Mouse (Mus musculus) embryonic facial prominence, embryonic 10.5 days (tissue): ENCODE results near the gene Phf10. TPM values are rescaled to one million over a fixed set of nuclear protein-coding genes. Genes with fewer than 3 reads are reported as not detected.

Experiments used
- DNase-seq: peaks from one replicate; pipeline ENCODE4 v3.0.0-alpha.2; 2017; ENCODE audit warnings: low spot score
- H3K27ac ChIP-seq: fragments of 300-500 bp; sonication (generic); replicated peaks from 2 replicates; pipeline ENCODE4 v1.5.1; 2016; ENCODE audit warnings: mild to moderate bottlenecking
- H3K27me3 ChIP-seq: fragments of 300-500 bp; sonication (generic); replicated peaks from 2 replicates; pipeline ENCODE4 v1.6.1; 2016; ENCODE audit warnings: low read depth, mild to moderate bottlenecking; ENCODE audit not compliant: poor library complexity, severe bottlenecking
- H3K36me3 ChIP-seq: fragments of 300-500 bp; sonication (generic); replicated peaks from 2 replicates; pipeline ENCODE4 v1.6.1; 2016; ENCODE audit warnings: mild to moderate bottlenecking, moderate library complexity
- H3K4me1 ChIP-seq: fragments of 300-500 bp; sonication (generic); 2 replicates; pipeline ENCODE4 v1.6.1; 2016
- H3K4me3 ChIP-seq: fragments of 300-500 bp; sonication (generic); 2 replicates; pipeline ENCODE4 v1.5.1; 2016; ENCODE audit warnings: mild to moderate bottlenecking, moderate library complexity
- H3K9me3 ChIP-seq: fragments of 300-500 bp; sonication (generic); 2 replicates; pipeline ENCODE4 v1.6.1; 2016; ENCODE audit warnings: mild to moderate bottlenecking
- WGBS: fragments of 180-500 bp; shearing (Covaris S2); methylation state at CpG from one replicate; pipeline ENCODE4 v1.1.7; 2016; 5-methylcytosine and 5-hydroxymethylcytosine counted together
- polyA plus RNA-seq: library from polyadenylated mRNA; unstranded; fragments of >200 nt; fragmentation: Nextera tagmentation; extraction: Ambion mirVana; gene quantifications from 2 replicates; pipeline ENCODE4 v1.2.1, GENCODE M21; 2016

Gene Phf10
- polyA plus RNA-seq, 1 experiment from 2014 or later: 33.8 TPM

- no peak for DNase-seq
- H3K9me3 ChIP-seq: no peaks in the 10 kb centered on the region
- no peak overlapping the region for H3K4me3 ChIP-seq
- H3K4me1 ChIP-seq: no peaks in the 10 kb centered on the region
- 89% methylated on average over 5 of the region's 5 CpGs for WGBS
- no peaks in the 10 kb centered on the region for H3K36me3 ChIP-seq
- no peak overlapping the region for H3K27ac ChIP-seq
- H3K27me3 ChIP-seq: no peaks in the 10 kb centered on the region
These were observed 29.6 kb downstream of the Phf10 start for GRCm38 (mm10) chr17:14931469-14931868.

GRCm38 (mm10) chr17:14930697-14931096, 30.4 kb downstream of the Phf10 start:
- no peak overlapping the region for H3K4me3 ChIP-seq
- WGBS: 83% methylated on average over 7 of the region's 7 CpGs
- DNase-seq: no peak

GRCm38 (mm10) chr17:14928631-14929030, 32.4 kb downstream of the Phf10 start:
- no peaks in the 10 kb centered on the region for H3K36me3 ChIP-seq
- DNase-seq: no peak
- no peak overlapping the region for H3K4me3 ChIP-seq
- WGBS: 74% methylated on average over 5 of the region's 5 CpGs
- H3K27me3 ChIP-seq: no peaks in the 10 kb centered on the region
- H3K9me3 ChIP-seq: no peaks in the 10 kb centered on the region
- no peaks in the 10 kb centered on the region for H3K4me1 ChIP-seq
- H3K27ac ChIP-seq: no peak overlapping the region

More at GRCm38 (mm10) chr17:14930697-14931096, 30.4 kb downstream of the Phf10 start:
- Histone ChIP-seq H3K27me3 (no peaks in the 10 kb centered on the region), H3K9me3 (no peaks in the 10 kb centered on the region), H3K4me1 (no peaks in the 10 kb centered on the region), H3K27ac (no peak overlapping the region), H3K36me3 (no peaks in the 10 kb centered on the region)

GRCm38 (mm10) chr17:14927644-14928218, 33.3 kb downstream of the Phf10 start:
- H3K27ac ChIP-seq: no peak overlapping the region
- 84% methylated on average over 8 of the region's 8 CpGs for WGBS

GRCm38 (mm10) chr17:14921582-14921981, 39.5 kb downstream of the Phf10 start:
- Histone ChIP-seq H3K9me3 (no peaks in the 10 kb centered on the region), H3K4me1 (no peaks in the 10 kb centered on the region), H3K27ac (no peak overlapping the region), H3K36me3 (no peaks in the 10 kb centered on the region), H3K27me3 (no peaks in the 10 kb centered on the region), H3K4me3 (no peak overlapping the region)
- WGBS: 53% methylated on average over 6 of the region's 6 CpGs
- DNase-seq: no peak

More at GRCm38 (mm10) chr17:14927644-14928218, 33.3 kb downstream of the Phf10 start:
- Histone ChIP-seq H3K4me3 (no peak overlapping the region), H3K27me3 (no peaks in the 10 kb centered on the region), H3K36me3 (no peaks in the 10 kb centered on the region), H3K9me3 (no peaks in the 10 kb centered on the region), H3K4me1 (no peaks in the 10 kb centered on the region)
- DNase-seq: no peak

- Histone ChIP-seq H3K27ac (no peak overlapping the region), H3K9me3 (no peaks in the 10 kb centered on the region), H3K27me3 (no peaks in the 10 kb centered on the region), H3K36me3 (no peaks in the 10 kb centered on the region), H3K4me1 (no peaks in the 10 kb centered on the region), H3K4me3 (no peak overlapping the region)
- DNase-seq: no peak
- 91% methylated on average over 8 of the region's 8 CpGs for WGBS
These were observed 43.2 kb downstream of the Phf10 start for GRCm38 (mm10) chr17:14917866-14918265.

- no peaks in the 10 kb centered on the region for H3K9me3 ChIP-seq
- H3K27ac ChIP-seq: no peak overlapping the region
- H3K4me1 ChIP-seq: no peaks in the 10 kb centered on the region
- DNase-seq: no peak
- no peaks in the 10 kb centered on the region for H3K36me3 ChIP-seq
- 89% methylated on average over 4 of the region's 4 CpGs for WGBS
- H3K27me3 ChIP-seq: no peaks in the 10 kb centered on the region
- no peak overlapping the region for H3K4me3 ChIP-seq
These were observed 46.7 kb downstream of the Phf10 start for GRCm38 (mm10) chr17:14914401-14914800.

- H3K4me1 ChIP-seq: no peaks in the 10 kb centered on the region
- H3K27me3 ChIP-seq: no peaks in the 10 kb centered on the region
- H3K36me3 ChIP-seq: no peaks in the 10 kb centered on the region
- 85% methylated on average over 8 of the region's 8 CpGs for WGBS
- H3K9me3 ChIP-seq: no peaks in the 10 kb centered on the region
- H3K27ac ChIP-seq: no peak overlapping the region
- no peak for DNase-seq
- H3K4me3 ChIP-seq: no peak overlapping the region
These were observed 48.1 kb downstream of the Phf10 start for GRCm38 (mm10) chr17:14912981-14913380.

GRCm38 (mm10) chr17:14912420-14912819, 48.7 kb downstream of the Phf10 start:
- no peak for DNase-seq
- Histone ChIP-seq H3K36me3 (no peaks in the 10 kb centered on the region), H3K27ac (no peak overlapping the region), H3K4me1 (no peaks in the 10 kb centered on the region), H3K4me3 (no peak overlapping the region), H3K9me3 (no peaks in the 10 kb centered on the region), H3K27me3 (no peaks in the 10 kb centered on the region)
- 52% methylated on average over 6 of the region's 6 CpGs for WGBS

- Histone ChIP-seq H3K9me3 (no peaks in the 10 kb centered on the region), H3K4me3 (no peak overlapping the region), H3K4me1 (no peaks in the 10 kb centered on the region), H3K36me3 (no peaks in the 10 kb centered on the region), H3K27ac (no peak overlapping the region), H3K27me3 (no peaks in the 10 kb centered on the region)
- DNase-seq: no peak
- 93% methylated on average over 5 of the region's 5 CpGs for WGBS
These were observed 50.3 kb downstream of the Phf10 start for GRCm38 (mm10) chr17:14910771-14911170.

GRCm38 (mm10) chr17:14909331-14909730, 51.7 kb downstream of the Phf10 start:
- no peak for DNase-seq
- Histone ChIP-seq H3K27ac (no peak overlapping the region), H3K4me1 (no peaks in the 10 kb centered on the region), H3K36me3 (no peaks in the 10 kb centered on the region), H3K4me3 (no peak overlapping the region), H3K27me3 (no peaks in the 10 kb centered on the region), H3K9me3 (no peaks in the 10 kb centered on the region)
- 86% methylated on average over 5 of the region's 5 CpGs for WGBS

GRCm38 (mm10) chr17:14907136-14907535, 53.9 kb downstream of the Phf10 start:
- Histone ChIP-seq H3K4me1 (no peaks in the 10 kb centered on the region), H3K36me3 (no peaks in the 10 kb centered on the region), H3K9me3 (no peaks in the 10 kb centered on the region), H3K4me3 (no peak overlapping the region), H3K27ac (no peak overlapping the region), H3K27me3 (no peaks in the 10 kb centered on the region)
- DNase-seq: no peak
- WGBS: 76% methylated on average over 12 of the region's 12 CpGs

- H3K36me3 ChIP-seq: no peaks in the 10 kb centered on the region
- H3K9me3 ChIP-seq: no peaks in the 10 kb centered on the region
- no peaks in the 10 kb centered on the region for H3K4me1 ChIP-seq
- no peak for DNase-seq
- WGBS: 35% methylated on average over 1 of the region's 1 CpGs
- no peaks in the 10 kb centered on the region for H3K27me3 ChIP-seq
- no peak overlapping the region for H3K27ac ChIP-seq
- H3K4me3 ChIP-seq: no peak overlapping the region
These were observed 54.5 kb downstream of the Phf10 start for GRCm38 (mm10) chr17:14906611-14907010.
